Comparison of ENCODE assay signal across 8 mouse cellular contexts in the genomic region with DNA sequence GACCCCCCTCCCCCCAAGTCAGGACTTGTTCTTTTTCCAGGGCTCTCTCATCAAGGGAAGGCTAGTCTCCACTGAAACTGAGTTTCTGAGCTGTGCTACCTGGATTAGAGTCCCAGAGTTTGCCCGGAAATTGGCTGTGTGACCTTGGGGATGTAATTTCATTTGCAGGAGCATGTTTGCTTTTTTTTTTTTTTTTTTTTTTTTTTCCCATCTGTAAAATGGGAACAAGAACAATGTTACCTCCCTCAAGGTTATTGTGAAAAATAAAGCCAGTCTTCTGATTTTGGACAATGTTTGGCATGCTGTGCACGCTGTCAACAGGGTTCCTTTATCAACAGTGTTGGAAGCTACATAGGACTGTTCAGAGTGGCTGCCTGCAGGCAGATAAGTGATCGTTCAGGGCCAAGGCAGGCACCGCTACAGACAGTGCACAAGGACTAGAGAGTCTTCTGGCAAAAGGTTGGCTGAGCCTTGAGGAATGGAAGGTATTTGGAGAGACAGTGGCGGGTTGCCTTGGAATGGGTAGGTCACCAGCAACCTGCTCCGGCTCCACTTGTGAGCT. TPM values are rescaled to one million over a fixed set of nuclear protein-coding genes. Genes with fewer than 3 reads are reported as not detected.
DNase-seq lines count a peak whose midpoint lies in the region; ATAC-seq and TF ChIP-seq lines count a peak whose summit lies in the region.

No protein-coding gene starts in this region.

- no peak for DNase-seq in kidney, postnatal 0 days (ENCODE audit: low spot score)
- no peak for DNase-seq in kidney, postnatal 25 days
- peak; percentile 66 for DNase-seq in c-Kit-positive CD71-positive TER-119-negative erythroid progenitor cells, embryonic 14.5 days (ENCODE audit: low read depth)
- DNase-seq in intestine, embryonic 14.5 days (ENCODE audit: low spot score): no peak
- no peak for DNase-seq in midbrain, postnatal 0 days (ENCODE audit: low spot score)
- DNase-seq in frontal cortex, postnatal 14 days (ENCODE audit: low spot score in 2 of 2): no peak
- DNase-seq in kidney, postnatal 36 days: no peak
- DNase-seq in cerebellum, postnatal 25 days: no peak

- H3K36me3 ChIP-seq in kidney, postnatal 0 days (ENCODE audit: insufficient read depth, low read length): 0 out of 2 replicates have a peak, but pooled peaks cover 3% of the 10 kb centered on the region
- peaks cover 28% of the 10 kb centered on the region for H3K36me3 ChIP-seq in intestine, embryonic 14.5 days (ENCODE audit: control insufficient read depth, insufficient read depth, low read length)
- H3K36me3 ChIP-seq in midbrain, postnatal 0 days (ENCODE audit: insufficient read depth, low read length): peaks cover 31% of the 10 kb centered on the region

- peaks cover 11% of the 10 kb centered on the region; the same call in 1 of the 2 replicates for H3K4me1 ChIP-seq in kidney, postnatal 0 days (replicated peaks; ENCODE audit: insufficient read depth, low read length)
- peaks cover 25% of the 10 kb centered on the region for H3K4me1 ChIP-seq in intestine, embryonic 14.5 days (replicated peaks; ENCODE audit: control insufficient read depth, insufficient read depth, low read length)
- peaks cover 16% of the 10 kb centered on the region; the same call in 1 of the 2 replicates for H3K4me1 ChIP-seq in midbrain, postnatal 0 days (ENCODE audit: insufficient read depth, low read length)

- TF ChIP-seq CTCF in kidney, postnatal 0 days (IDR thresholded peaks at IDR 0.05; ENCODE audit: low read depth): no peak
- no peak for TF ChIP-seq CTCF in midbrain, postnatal 0 days (IDR thresholded peaks at IDR 0.05)

- H3K9ac ChIP-seq in kidney, postnatal 0 days (ENCODE audit: low read depth, low read length): peak overlapping the region; percentile 72
- peak overlapping the region; percentile 77; the same call in 1 of the 2 replicates for H3K9ac ChIP-seq in intestine, embryonic 14.5 days (ENCODE audit: low read length)
- peak overlapping the region; percentile 81 for H3K9ac ChIP-seq in midbrain, postnatal 0 days (replicated peaks; ENCODE audit: low read length, poor library complexity, severe bottlenecking)

- 68% methylated on average over 6 of the region's 6 CpGs for WGBS in kidney, postnatal 0 days
- WGBS in intestine, embryonic 14.5 days: 64% methylated on average over 6 of the region's 6 CpGs
- WGBS in midbrain, postnatal 0 days: 67% methylated on average over 6 of the region's 6 CpGs

- peak overlapping the region; percentile 79 for H3K4me3 ChIP-seq in kidney, postnatal 0 days (replicated peaks; ENCODE audit: low read depth, low read length)
- H3K4me3 ChIP-seq in intestine, embryonic 14.5 days (ENCODE audit: low read depth, low read length): peak overlapping the region; percentile 78
- peak overlapping the region; percentile 63 for H3K4me3 ChIP-seq in midbrain, postnatal 0 days (ENCODE audit: low read depth, low read length)

- no peak overlapping the region for H3K27ac ChIP-seq in kidney, postnatal 0 days
- 0 out of 2 replicates have a peak overlapping the region, but pooled peaks have one; percentile 86 for H3K27ac ChIP-seq in intestine, embryonic 14.5 days (ENCODE audit: low read depth)
- peak overlapping the region; percentile 79 for H3K27ac ChIP-seq in midbrain, postnatal 0 days (ENCODE audit: low read depth, low read length)

- H3K9me3 ChIP-seq in kidney, postnatal 0 days (replicated peaks; ENCODE audit: low read length): no peaks in the 10 kb centered on the region
- no peaks in the 10 kb centered on the region for H3K9me3 ChIP-seq in intestine, embryonic 14.5 days (ENCODE audit: control insufficient read depth, low read length)
- H3K9me3 ChIP-seq in midbrain, postnatal 0 days (ENCODE audit: low read length): no peaks in the 10 kb centered on the region

- no peak for ATAC-seq in kidney, postnatal 0 days (replicated peaks; ENCODE audit: low FRiP score, low read depth)
- no peak for ATAC-seq in intestine, embryonic 14.5 days (replicated peaks; ENCODE audit: low FRiP score, low TSS enrichment, low read depth)
- no peak; the same call in 1 of the 2 replicates for ATAC-seq in midbrain, postnatal 0 days (ENCODE audit: low FRiP score)

- no peaks in the 10 kb centered on the region for H3K27me3 ChIP-seq in kidney, postnatal 0 days (ENCODE audit: insufficient read depth, low read length)
- no peaks in the 10 kb centered on the region for H3K27me3 ChIP-seq in intestine, embryonic 14.5 days (replicated peaks; ENCODE audit: control insufficient read depth, insufficient read depth, low read length)
- H3K27me3 ChIP-seq in midbrain, postnatal 0 days (ENCODE audit: insufficient read depth, low read length): no peaks in the 10 kb centered on the region

- peak overlapping the region; percentile 80 for H3K4me2 ChIP-seq in kidney, postnatal 0 days (ENCODE audit: low read length)
- H3K4me2 ChIP-seq in intestine, embryonic 14.5 days (ENCODE audit: low read length): peak overlapping the region; percentile 76
- H3K4me2 ChIP-seq in midbrain, postnatal 0 days (ENCODE audit: low read depth, low read length, poor library complexity, severe bottlenecking): peak overlapping the region; percentile 71

RNA-seq across cellular contexts. Expression of a gene that starts 1.1 kb away (rescaled TPM):
- polyA plus RNA-seq in kidney, postnatal 0 days (2015; fragmentation: Nextera tagmentation; extraction: Ambion mirVana): 30.4 TPM in 2 replicates
- polyA plus RNA-seq in intestine, embryonic 14.5 days (2014; fragmentation: Nextera tagmentation; extraction: Ambion mirVana): 39.8 and 42.8 TPM in 2 replicates
- total RNA-seq in midbrain, postnatal 0 days (2014; rRNA removed): 93.5 and 141 TPM in 2 replicates
- 79.6 and 83.4 TPM in 2 replicates for polyA plus RNA-seq in midbrain, postnatal 0 days (2015; fragmentation: Nextera tagmentation; extraction: Ambion mirVana)

RNA-seq across cellular contexts. Expression of a gene that starts 16.2 kb away (rescaled TPM):
- polyA plus RNA-seq in kidney, postnatal 0 days (2015; fragmentation: Nextera tagmentation; extraction: Ambion mirVana): 67.5 and 74.9 TPM in 2 replicates
- 76.2 and 79.1 TPM in 2 replicates for polyA plus RNA-seq in intestine, embryonic 14.5 days (2014; fragmentation: Nextera tagmentation; extraction: Ambion mirVana)
- total RNA-seq in midbrain, postnatal 0 days (2014; rRNA removed): 62.4 and 67.2 TPM in 2 replicates
- polyA plus RNA-seq in midbrain, postnatal 0 days (2015; fragmentation: Nextera tagmentation; extraction: Ambion mirVana): 82.6 and 91.0 TPM in 2 replicates

RNA-seq across cellular contexts. Expression of a gene that starts 21.6 kb away (rescaled TPM):
- 12.5 and 13.0 TPM in 2 replicates for polyA plus RNA-seq in kidney, postnatal 0 days (2015; fragmentation: Nextera tagmentation; extraction: Ambion mirVana)
- 20.0 and 21.1 TPM in 2 replicates for polyA plus RNA-seq in intestine, embryonic 14.5 days (2014; fragmentation: Nextera tagmentation; extraction: Ambion mirVana)
- 265 and 359 TPM in 2 replicates for total RNA-seq in midbrain, postnatal 0 days (2014; rRNA removed)
- polyA plus RNA-seq in midbrain, postnatal 0 days (2015; fragmentation: Nextera tagmentation; extraction: Ambion mirVana): 224 and 305 TPM in 2 replicates

RNA-seq across cellular contexts. Expression of a gene that starts 41.9 kb away (rescaled TPM):
- polyA plus RNA-seq in kidney, postnatal 0 days (2015; fragmentation: Nextera tagmentation; extraction: Ambion mirVana): not detected in 2 replicates
- polyA plus RNA-seq in intestine, embryonic 14.5 days (2014; fragmentation: Nextera tagmentation; extraction: Ambion mirVana): not detected in 2 replicates
- total RNA-seq in midbrain, postnatal 0 days (2014; rRNA removed): not detected in 2 replicates
- not detected in 2 replicates for polyA plus RNA-seq in midbrain, postnatal 0 days (2015; fragmentation: Nextera tagmentation; extraction: Ambion mirVana)

RNA-seq across cellular contexts. Expression of a gene that starts 43.1 kb away (rescaled TPM):
- polyA plus RNA-seq in kidney, postnatal 0 days (2015; fragmentation: Nextera tagmentation; extraction: Ambion mirVana): 12.4 and 14.8 TPM in 2 replicates
- 34.1 and 40.0 TPM in 2 replicates for polyA plus RNA-seq in intestine, embryonic 14.5 days (2014; fragmentation: Nextera tagmentation; extraction: Ambion mirVana)
- 3.1 and 3.6 TPM in 2 replicates for total RNA-seq in midbrain, postnatal 0 days (2014; rRNA removed)
- polyA plus RNA-seq in midbrain, postnatal 0 days (2015; fragmentation: Nextera tagmentation; extraction: Ambion mirVana): 2.2 and 2.4 TPM in 2 replicates

Comparison
In these comparisons a context has a peak if more than half of its experiments do, and no peak if none do; other contexts are left out.
1. RNA of a gene that starts 21.6 kb away (polyA plus RNA-seq): 224 to 305 TPM in midbrain, postnatal 0 days; 20.0 to 21.1 TPM in intestine, embryonic 14.5 days and 12.5 to 13.0 TPM in kidney, postnatal 0 days; every median in the first group is over 10 times any median in the second.
2. Peak in every context shown above with its lines, with median percentiles within 50 percentile points of each other: H3K4me2 ChIP-seq, H3K4me3 ChIP-seq and H3K9ac ChIP-seq.